Mouse (Mus musculus): ENCODE results near the gene Gm38431. TPM values are rescaled to one million over a fixed set of nuclear protein-coding genes. Genes with fewer than 3 reads are reported as not detected.
"Not testable (repeated sequence)": the region's sequence is repeated elsewhere in the genome, so short reads cannot be mapped to it uniquely, and the experiment has no call there.

Gene Gm38431
- polyA plus RNA-seq, 1 experiment from 2014 or later = 1.3 TPM

GRCm38 (mm10) chr9:21067006-21067684 lies 24.7 kb downstream of the Gm38431 start, which contains the start of gene Zglp1:
Gene Zglp1, minus strand, starts transcription at chr9:21067093.
- Histone ChIP-seq H3K4me1 (ENCODE audit: control insufficient read depth in 2 of 2, insufficient read depth in 2 of 2, low read length in 2 of 2) (no peaks in the 10 kb centered on the region), H3K4me2 (ENCODE audit: low read length) (no peak within 1 kb of the TSS), H3K9ac (ENCODE audit: low read length) (no peak within 1 kb of the TSS), H3K36me3 (ENCODE audit: control insufficient read depth, insufficient read depth, low read length) (peaks cover 59% of the 10 kb centered on the region), H3K4me3 (ENCODE audit: control insufficient read depth in 1 of 2, insufficient read depth in 1 of 2, low read depth in 1 of 2, low read length in 2 of 2) (no peak within 1 kb of the TSS), H3K27me3 (ENCODE audit: control insufficient read depth, insufficient read depth, low read length) (no peaks in the 10 kb centered on the region), H3K9me3 (ENCODE audit: control insufficient read depth, low read length) (no peaks in the 10 kb centered on the region), H3K27ac (replicated peaks in 1 of 2; ENCODE audit: control insufficient read depth in 1 of 2, insufficient read depth in 1 of 2, low read depth in 2 of 2, low read length in 2 of 2) (no peak within 1 kb of the TSS)
- 81% methylated on average over 27 of the region's 27 CpGs for WGBS
- no peak for ATAC-seq (ENCODE audit: insufficient number of reproducible peaks, insufficient read depth, low FRiP score, low read depth)

- no peak for ATAC-seq (ENCODE audit: insufficient number of reproducible peaks, insufficient read depth, low FRiP score, low read depth)
- Histone ChIP-seq H3K27ac (replicated peaks in 1 of 2; ENCODE audit: control insufficient read depth in 1 of 2, insufficient read depth in 1 of 2, low read depth in 2 of 2, low read length in 2 of 2) (no peak overlapping the region), H3K27me3 (ENCODE audit: control insufficient read depth, insufficient read depth, low read length) (no peaks in the 10 kb centered on the region), H3K9me3 (ENCODE audit: control insufficient read depth, low read length) (no peaks in the 10 kb centered on the region), H3K36me3 (ENCODE audit: control insufficient read depth, insufficient read depth, low read length) (peaks cover 42% of the 10 kb centered on the region), H3K4me2 (ENCODE audit: low read length) (no peak overlapping the region), H3K9ac (ENCODE audit: low read length) (no peak overlapping the region), H3K4me3 (ENCODE audit: control insufficient read depth in 1 of 2, insufficient read depth in 1 of 2, low read depth in 1 of 2, low read length in 2 of 2) (no peak overlapping the region), H3K4me1 (ENCODE audit: control insufficient read depth in 2 of 2, insufficient read depth in 2 of 2, low read length in 2 of 2) (no peaks in the 10 kb centered on the region)
- 94% methylated on average over 2 of the region's 2 CpGs for WGBS
These were observed 28.9 kb downstream of the Gm38431 start for GRCm38 (mm10) chr9:21062928-21063327.

DNA sequence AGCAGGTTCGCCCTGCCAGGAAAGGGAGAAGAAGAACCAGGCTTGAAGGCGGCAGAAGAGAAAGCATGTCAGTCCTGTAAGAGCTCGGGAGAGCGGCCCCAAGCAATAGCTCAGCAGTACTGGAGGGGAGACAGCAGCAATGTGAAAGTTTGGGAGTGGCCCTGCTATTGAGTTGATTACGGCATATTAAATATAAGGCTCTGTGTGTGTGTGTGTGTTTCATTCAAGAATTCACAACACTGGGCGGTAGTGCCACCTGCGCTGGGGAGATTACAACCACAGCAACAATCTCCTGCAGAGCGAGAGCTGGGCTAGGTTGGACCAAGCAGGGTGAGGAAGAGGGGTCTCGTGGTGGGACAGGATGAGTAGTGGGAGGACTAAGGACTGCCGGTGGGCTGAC lies 40.2 kb downstream of the Gm38431 start:
- WGBS = 54% methylated on average over 10 of the region's 10 CpGs
- H3K27ac ChIP-seq (replicated peaks in 1 of 2; ENCODE audit: control insufficient read depth in 1 of 2, insufficient read depth in 1 of 2, low read depth in 2 of 2, low read length in 2 of 2) = no peak overlapping the region
- no peak for ATAC-seq (ENCODE audit: insufficient number of reproducible peaks, insufficient read depth, low FRiP score, low read depth)
- H3K36me3 ChIP-seq (ENCODE audit: control insufficient read depth, insufficient read depth, low read length) = no peaks in the 10 kb centered on the region
- no peaks in the 10 kb centered on the region for H3K4me1 ChIP-seq (ENCODE audit: control insufficient read depth in 2 of 2, insufficient read depth in 2 of 2, low read length in 2 of 2)
- no peaks in the 10 kb centered on the region for H3K27me3 ChIP-seq (ENCODE audit: control insufficient read depth, insufficient read depth, low read length)
- no peak overlapping the region for H3K4me3 ChIP-seq (ENCODE audit: control insufficient read depth in 1 of 2, insufficient read depth in 1 of 2, low read depth in 1 of 2, low read length in 2 of 2)
- no peaks in the 10 kb centered on the region for H3K9me3 ChIP-seq (ENCODE audit: control insufficient read depth, low read length)
- H3K9ac ChIP-seq (ENCODE audit: low read length) = no peak overlapping the region
- no peak overlapping the region for H3K4me2 ChIP-seq (ENCODE audit: low read length)

- no peaks in the 10 kb centered on the region for H3K4me1 ChIP-seq (ENCODE audit: control insufficient read depth in 2 of 2, insufficient read depth in 2 of 2, low read length in 2 of 2)
- no peak overlapping the region for H3K27ac ChIP-seq (replicated peaks in 1 of 2; ENCODE audit: control insufficient read depth in 1 of 2, insufficient read depth in 1 of 2, low read depth in 2 of 2, low read length in 2 of 2)
- H3K4me3 ChIP-seq (ENCODE audit: control insufficient read depth in 1 of 2, insufficient read depth in 1 of 2, low read depth in 1 of 2, low read length in 2 of 2) = no peak overlapping the region
- no peak overlapping the region for H3K4me2 ChIP-seq (ENCODE audit: low read length)
- no peaks in the 10 kb centered on the region for H3K36me3 ChIP-seq (ENCODE audit: control insufficient read depth, insufficient read depth, low read length)
- ATAC-seq (ENCODE audit: insufficient number of reproducible peaks, insufficient read depth, low FRiP score, low read depth) = no peak
- no peaks in the 10 kb centered on the region for H3K27me3 ChIP-seq (ENCODE audit: control insufficient read depth, insufficient read depth, low read length)
- no peaks in the 10 kb centered on the region for H3K9me3 ChIP-seq (ENCODE audit: control insufficient read depth, low read length)
- no peak overlapping the region for H3K9ac ChIP-seq (ENCODE audit: low read length)
- 68% methylated on average over 3 of the region's 3 CpGs for WGBS
These were observed 46.6 kb downstream of the Gm38431 start for GRCm38 (mm10) chr9:21045235-21045634.

GRCm38 (mm10) chr9:21044785-21045184 lies 47.0 kb downstream of the Gm38431 start:
- not testable (repeated sequence) for H3K4me1 ChIP-seq (ENCODE audit: control insufficient read depth in 2 of 2, insufficient read depth in 2 of 2, low read length in 2 of 2); H3K9ac ChIP-seq (ENCODE audit: low read length); H3K36me3 ChIP-seq (ENCODE audit: control insufficient read depth, insufficient read depth, low read length); H3K4me2 ChIP-seq (ENCODE audit: low read length); H3K9me3 ChIP-seq (ENCODE audit: control insufficient read depth, low read length); H3K27ac ChIP-seq (replicated peaks in 1 of 2; ENCODE audit: control insufficient read depth in 1 of 2, insufficient read depth in 1 of 2, low read depth in 2 of 2, low read length in 2 of 2); H3K4me3 ChIP-seq (ENCODE audit: control insufficient read depth in 1 of 2, insufficient read depth in 1 of 2, low read depth in 1 of 2, low read length in 2 of 2); ATAC-seq (ENCODE audit: insufficient number of reproducible peaks, insufficient read depth, low FRiP score, low read depth); H3K27me3 ChIP-seq (ENCODE audit: control insufficient read depth, insufficient read depth, low read length)
- WGBS = 62% methylated on average over 1 of the region's 1 CpGs

DNA sequence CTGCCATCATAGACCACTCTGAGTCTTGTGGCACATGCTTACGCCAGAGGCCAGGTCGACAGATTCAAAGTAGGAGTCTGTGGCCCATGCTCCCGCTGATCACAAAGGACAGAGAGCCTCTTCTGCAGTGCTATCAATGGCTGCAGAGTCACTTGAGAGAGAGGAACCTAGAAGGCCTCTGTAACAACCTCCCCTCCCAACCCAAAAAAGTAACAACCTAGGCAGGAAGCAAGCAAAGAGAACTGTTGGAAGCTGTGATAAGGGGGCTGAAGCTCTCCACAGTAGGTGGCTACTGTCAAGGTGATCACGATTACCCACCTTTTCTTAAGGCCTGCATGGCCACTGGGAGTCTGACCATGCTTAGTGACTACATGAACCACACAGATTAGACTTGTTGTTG lies 48.2 kb downstream of the Gm38431 start:
- H3K4me3 ChIP-seq (ENCODE audit: control insufficient read depth in 1 of 2, insufficient read depth in 1 of 2, low read depth in 1 of 2, low read length in 2 of 2) = no peak overlapping the region
- no peak overlapping the region for H3K9ac ChIP-seq (ENCODE audit: low read length)
- no peak overlapping the region for H3K4me2 ChIP-seq (ENCODE audit: low read length)
- H3K4me1 ChIP-seq (ENCODE audit: control insufficient read depth in 2 of 2, insufficient read depth in 2 of 2, low read length in 2 of 2) = no peaks in the 10 kb centered on the region
- no peak for ATAC-seq (ENCODE audit: insufficient number of reproducible peaks, insufficient read depth, low FRiP score, low read depth)
- peaks cover 3% of the 10 kb centered on the region; the same call in 1 of the 2 replicates for H3K9me3 ChIP-seq (ENCODE audit: control insufficient read depth, low read length)
- H3K27ac ChIP-seq (replicated peaks in 1 of 2; ENCODE audit: control insufficient read depth in 1 of 2, insufficient read depth in 1 of 2, low read depth in 2 of 2, low read length in 2 of 2) = no peak overlapping the region
- H3K36me3 ChIP-seq (ENCODE audit: control insufficient read depth, insufficient read depth, low read length) = no peaks in the 10 kb centered on the region
- WGBS = 63% methylated on average over 4 of the region's 4 CpGs
- peaks cover 5% of the 10 kb centered on the region; the same call in 1 of the 2 replicates for H3K27me3 ChIP-seq (ENCODE audit: control insufficient read depth, insufficient read depth, low read length)

DNA sequence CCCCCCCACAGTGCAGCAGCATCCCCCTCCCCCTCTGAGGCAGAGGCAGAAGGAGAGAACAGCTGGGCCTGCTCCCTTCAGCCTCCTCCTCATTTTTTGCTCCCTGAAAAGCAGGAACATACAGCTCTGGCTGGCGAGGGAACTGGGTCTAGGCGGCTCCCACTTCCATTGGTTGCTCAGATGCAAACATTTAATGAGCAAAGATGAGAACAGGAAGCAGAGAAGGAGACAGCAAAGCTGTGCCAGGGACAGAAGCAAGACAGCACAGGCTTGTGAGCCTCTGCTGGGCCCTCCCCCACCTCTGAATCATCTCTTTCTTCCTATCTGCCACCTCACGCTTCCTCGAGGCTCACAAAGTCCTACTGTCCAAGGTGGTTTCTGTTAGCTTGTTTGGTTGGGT lies 50.5 kb downstream of the Gm38431 start:
- Histone ChIP-seq H3K4me2 (ENCODE audit: low read length) (no peak overlapping the region), H3K4me1 (ENCODE audit: control insufficient read depth in 2 of 2, insufficient read depth in 2 of 2, low read length in 2 of 2) (peaks cover 13 to 17% of the 10 kb centered on the region in 2 experiments), H3K9ac (ENCODE audit: low read length) (no peak overlapping the region), H3K36me3 (ENCODE audit: control insufficient read depth, insufficient read depth, low read length) (no peaks in the 10 kb centered on the region), H3K27me3 (ENCODE audit: control insufficient read depth, insufficient read depth, low read length) (peaks cover 27% of the 10 kb centered on the region), H3K4me3 (ENCODE audit: control insufficient read depth in 1 of 2, insufficient read depth in 1 of 2, low read depth in 1 of 2, low read length in 2 of 2) (no peak overlapping the region), H3K27ac (replicated peaks in 1 of 2; ENCODE audit: control insufficient read depth in 1 of 2, insufficient read depth in 1 of 2, low read depth in 2 of 2, low read length in 2 of 2) (no peak overlapping the region), H3K9me3 (ENCODE audit: control insufficient read depth, low read length) (peaks cover 3% of the 10 kb centered on the region; the same call in 1 of the 2 replicates)
- WGBS = 48% methylated on average over 4 of the region's 4 CpGs
- no peak for ATAC-seq (ENCODE audit: insufficient number of reproducible peaks, insufficient read depth, low FRiP score, low read depth)

- WGBS = 73% methylated on average over 3 of the region's 3 CpGs
- Histone ChIP-seq H3K4me2 (ENCODE audit: low read length) (no peak overlapping the region), H3K36me3 (ENCODE audit: control insufficient read depth, insufficient read depth, low read length) (no peaks in the 10 kb centered on the region), H3K9ac (ENCODE audit: low read length) (no peak overlapping the region), H3K9me3 (ENCODE audit: control insufficient read depth, low read length) (peaks cover 3% of the 10 kb centered on the region; the same call in 1 of the 2 replicates), H3K27me3 (ENCODE audit: control insufficient read depth, insufficient read depth, low read length) (peaks cover 42% of the 10 kb centered on the region), H3K4me1 (ENCODE audit: control insufficient read depth in 2 of 2, insufficient read depth in 2 of 2, low read length in 2 of 2) (peaks cover 16 to 21% of the 10 kb centered on the region in 2 experiments), H3K27ac (replicated peaks in 1 of 2; ENCODE audit: control insufficient read depth in 1 of 2, insufficient read depth in 1 of 2, low read depth in 2 of 2, low read length in 2 of 2) (no peak overlapping the region), H3K4me3 (ENCODE audit: control insufficient read depth in 1 of 2, insufficient read depth in 1 of 2, low read depth in 1 of 2, low read length in 2 of 2) (no peak overlapping the region)
- no peak for ATAC-seq (ENCODE audit: insufficient number of reproducible peaks, insufficient read depth, low FRiP score, low read depth)
These were observed 52.0 kb downstream of the Gm38431 start for GRCm38 (mm10) chr9:21039779-21040178.
